Mouse (Mus musculus) intestine, embryonic 16.5 days (tissue): Measurements from ENCODE around the gene Olfr48. TPM values are rescaled to one million over a fixed set of nuclear protein-coding genes. Genes with fewer than 3 reads are reported as not detected.

ENCODE experiments used
- polyA plus RNA-seq: library from polyadenylated mRNA; unstranded; fragments of >200 nt; fragmentation: Nextera tagmentation; extraction: Ambion mirVana; gene quantifications from 2 replicates; pipeline ENCODE4 v1.2.1, GENCODE M21; 2015

Olfr48 gene
- polyA plus RNA-seq, 1 experiment from 2014 or later = not detected

Other genes starting within 250 kb of the Olfr48 start
- gene Olfr1247, start 234.1 kb downstream of the Olfr48 start, polyA plus RNA-seq = not detected in 2 replicates
- gene Olfr1248, start 230.0 kb downstream of the Olfr48 start, polyA plus RNA-seq = not detected in 2 replicates
- gene Olfr1249, start 213.2 kb downstream of the Olfr48 start, polyA plus RNA-seq = not detected in 2 replicates
- not detected in 2 replicates for gene Olfr1250, start 186.7 kb downstream of the Olfr48 start, polyA plus RNA-seq
- gene Olfr1251, start 176.3 kb downstream of the Olfr48 start, polyA plus RNA-seq = not detected in 2 replicates
- gene Olfr1252, start 123.2 kb downstream of the Olfr48 start, polyA plus RNA-seq = not detected in 2 replicates
- not detected in 2 replicates for gene Olfr1253, start 91.1 kb downstream of the Olfr48 start, polyA plus RNA-seq
- not detected in 2 replicates for gene Olfr1254, start 54.6 kb downstream of the Olfr48 start, polyA plus RNA-seq
- gene Olfr1255, start 36.2 kb downstream of the Olfr48 start, polyA plus RNA-seq = not detected in 2 replicates
- not detected in 2 replicates for gene Olfr1256, start 6.7 kb downstream of the Olfr48 start, polyA plus RNA-seq
- not detected in 2 replicates for gene Olfr1257, start 30.2 kb upstream of the Olfr48 start, polyA plus RNA-seq
- gene Olfr1258, start 79.1 kb upstream of the Olfr48 start, polyA plus RNA-seq = not detected in 2 replicates
- gene Olfr1259, start 100.5 kb upstream of the Olfr48 start, polyA plus RNA-seq = not detected in 2 replicates
- gene Olfr1260, start 126.1 kb upstream of the Olfr48 start, polyA plus RNA-seq = not detected in 2 replicates
- not detected in 2 replicates for gene Olfr1261, start 143.0 kb upstream of the Olfr48 start, polyA plus RNA-seq
- not detected in 2 replicates for gene Olfr1262, start 151.9 kb upstream of the Olfr48 start, polyA plus RNA-seq
- gene Olfr1263, start 163.9 kb upstream of the Olfr48 start, polyA plus RNA-seq = not detected in 2 replicates
- not detected in 2 replicates for gene Olfr1264, start 177.4 kb upstream of the Olfr48 start, polyA plus RNA-seq
- not detected in 2 replicates for gene Olfr1265, start 187.1 kb upstream of the Olfr48 start, polyA plus RNA-seq
- gene Olfr140, start 215.4 kb upstream of the Olfr48 start, polyA plus RNA-seq = not detected in 2 replicates